Mouse (Mus musculus): ENCODE results near the gene Serpinb6a.
A peak's percentile ranks its signal among the peaks of the same experiment; 100 is the strongest.

The Serpinb6a gene

DNA sequence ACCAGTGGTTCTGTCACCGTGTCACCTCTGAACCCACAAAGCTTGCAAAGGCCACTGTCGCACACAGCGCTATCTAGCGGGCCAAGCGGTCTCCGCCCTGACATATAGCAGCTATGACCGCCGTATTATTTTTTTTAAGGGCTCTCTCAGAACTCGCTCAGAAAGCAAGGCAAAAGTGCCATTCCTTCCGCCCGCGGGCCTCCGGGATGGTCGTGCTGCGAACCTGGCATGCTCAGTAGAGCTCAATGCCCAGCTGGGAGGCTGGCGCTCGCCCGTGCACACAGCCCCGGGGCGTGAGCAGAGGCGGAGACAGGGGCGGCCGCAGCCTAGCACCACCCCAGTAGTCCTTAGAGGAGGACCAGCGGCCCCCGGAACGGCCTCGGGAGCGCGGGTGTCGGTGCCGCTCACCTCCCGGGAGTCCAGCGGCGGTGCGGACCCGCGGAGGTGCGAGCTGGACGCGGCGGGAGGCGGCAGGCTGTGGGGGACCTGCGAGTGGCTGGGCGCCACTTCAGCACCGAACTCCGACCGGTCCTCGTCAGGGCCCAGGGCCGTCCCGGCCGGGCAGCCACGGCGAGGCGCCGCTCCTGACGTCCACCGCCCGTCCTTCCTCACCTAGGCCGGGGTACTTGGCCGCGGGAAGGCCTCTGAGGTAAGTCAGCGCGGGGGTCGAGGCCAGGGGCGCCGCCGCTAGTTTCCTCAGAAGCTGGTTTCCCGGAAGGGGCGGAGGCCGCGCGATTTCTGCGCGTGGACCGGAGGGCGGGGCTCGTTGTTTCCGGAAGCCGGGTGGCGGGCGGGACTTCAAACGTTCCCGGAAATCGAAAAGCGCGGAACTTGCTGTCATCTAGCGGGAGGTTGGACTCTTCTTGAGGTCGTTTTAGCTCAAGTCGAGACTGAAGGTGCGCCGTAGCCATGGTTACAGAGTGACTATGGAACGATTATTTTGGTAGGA, at the start of gene Serpinb6a, which contains the start of gene Ripk1:
Gene Serpinb6a, minus strand, starts transcription at position 737 of the 949 bp plus-strand sequence.
Gene Ripk1, plus strand, starts transcription at position 306 of the 949 bp plus-strand sequence.
- peak; percentile 87 to 90 for DNase-seq (ENCODE audit: low spot score in 2 of 2)

DNA sequence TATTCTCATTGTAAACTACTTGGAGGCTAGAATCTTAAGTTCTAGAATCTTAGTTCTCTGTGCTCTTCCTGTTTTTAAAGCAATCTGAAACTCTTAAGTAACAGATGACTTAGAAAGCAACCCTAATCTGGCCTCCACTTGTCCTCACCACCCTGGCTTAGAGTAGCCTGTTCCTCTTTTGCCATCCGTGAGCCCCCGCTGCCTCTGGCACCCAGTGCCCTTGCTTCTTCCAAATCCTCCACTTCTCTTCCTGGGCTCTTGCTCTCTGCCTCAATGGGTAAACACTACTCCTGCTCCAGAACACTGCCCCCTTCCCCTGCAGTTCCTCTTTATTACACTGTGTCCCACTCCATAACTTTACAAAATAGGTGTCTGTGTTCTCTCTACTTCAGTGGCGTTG, 49.1 kb upstream of the Serpinb6a start:
- DNase-seq (ENCODE audit: low spot score in 2 of 2) = no peak

DNA sequence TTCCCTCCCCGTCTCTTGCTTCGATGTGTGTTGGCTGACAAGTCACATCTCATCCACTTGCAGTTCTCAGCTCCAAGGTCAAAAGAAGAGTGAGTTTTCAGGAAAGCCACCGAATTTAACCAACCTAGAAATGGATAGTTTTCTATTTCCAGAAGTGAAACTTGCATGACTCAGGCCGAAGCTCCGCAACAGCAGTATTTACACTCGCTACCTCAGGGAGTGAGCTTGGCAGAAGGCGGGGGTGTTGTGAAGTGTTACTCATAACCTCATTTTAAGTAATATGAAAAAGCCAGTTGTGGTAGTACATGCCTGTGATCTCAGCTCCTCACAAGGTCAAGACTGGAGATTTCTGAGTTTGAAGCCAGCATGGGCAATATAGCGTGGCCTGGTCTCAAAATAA, 47.9 kb upstream of the Serpinb6a start:
- peak; percentile 72 to 74 for DNase-seq (ENCODE audit: low spot score in 2 of 2)

DNA sequence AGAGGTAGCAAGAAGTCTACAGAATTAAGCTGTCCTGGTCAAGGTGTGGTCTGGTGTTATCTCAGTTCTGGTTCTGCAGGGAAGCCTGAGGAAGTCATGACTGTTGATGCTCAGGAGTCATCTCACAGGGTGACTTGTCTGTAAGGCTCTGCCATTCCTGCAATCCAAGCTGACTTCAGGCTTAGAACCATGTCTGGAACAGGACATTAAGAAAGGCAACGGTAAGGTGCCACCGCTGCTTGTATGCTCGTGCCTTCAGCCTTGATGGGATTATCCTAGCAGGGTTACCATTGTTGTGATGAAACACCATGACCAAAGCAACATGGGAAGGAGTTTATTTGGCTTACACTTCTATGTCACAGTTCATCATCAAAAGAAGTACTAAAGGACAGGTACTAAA, 44.9 kb upstream of the Serpinb6a start:
- no peak for DNase-seq (ENCODE audit: low spot score in 2 of 2)

DNA sequence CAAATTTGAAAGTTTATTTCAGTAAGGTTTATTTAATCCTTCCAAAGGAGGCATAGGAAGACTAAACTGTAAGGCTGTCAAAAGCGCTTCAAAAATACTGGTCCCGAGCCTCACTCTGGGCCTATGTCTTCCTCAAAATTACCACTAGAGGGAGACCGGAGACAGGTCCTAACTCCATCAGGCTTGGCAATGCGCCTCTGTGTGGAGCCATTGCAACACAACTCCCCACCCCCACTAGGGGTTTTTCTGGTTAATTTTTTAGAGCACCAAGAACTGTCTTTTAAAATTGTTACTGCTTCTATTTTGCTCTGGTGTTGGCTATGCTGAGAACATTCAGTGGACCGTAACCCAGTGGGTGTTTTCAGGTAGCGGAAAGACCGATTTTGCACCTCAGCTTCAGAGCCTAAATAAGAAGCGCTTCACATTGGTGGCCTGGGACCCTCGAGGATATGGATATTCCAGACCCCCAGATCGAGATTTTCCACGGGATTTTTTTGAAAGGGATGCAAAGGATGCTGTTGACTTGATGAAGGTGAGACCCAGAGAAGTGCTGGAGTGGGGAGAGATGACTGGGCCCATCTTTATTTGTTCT, 43.9 kb upstream of the Serpinb6a start:
- DNase-seq (ENCODE audit: low spot score in 2 of 2) = peak; percentile 81 to 82

DNA sequence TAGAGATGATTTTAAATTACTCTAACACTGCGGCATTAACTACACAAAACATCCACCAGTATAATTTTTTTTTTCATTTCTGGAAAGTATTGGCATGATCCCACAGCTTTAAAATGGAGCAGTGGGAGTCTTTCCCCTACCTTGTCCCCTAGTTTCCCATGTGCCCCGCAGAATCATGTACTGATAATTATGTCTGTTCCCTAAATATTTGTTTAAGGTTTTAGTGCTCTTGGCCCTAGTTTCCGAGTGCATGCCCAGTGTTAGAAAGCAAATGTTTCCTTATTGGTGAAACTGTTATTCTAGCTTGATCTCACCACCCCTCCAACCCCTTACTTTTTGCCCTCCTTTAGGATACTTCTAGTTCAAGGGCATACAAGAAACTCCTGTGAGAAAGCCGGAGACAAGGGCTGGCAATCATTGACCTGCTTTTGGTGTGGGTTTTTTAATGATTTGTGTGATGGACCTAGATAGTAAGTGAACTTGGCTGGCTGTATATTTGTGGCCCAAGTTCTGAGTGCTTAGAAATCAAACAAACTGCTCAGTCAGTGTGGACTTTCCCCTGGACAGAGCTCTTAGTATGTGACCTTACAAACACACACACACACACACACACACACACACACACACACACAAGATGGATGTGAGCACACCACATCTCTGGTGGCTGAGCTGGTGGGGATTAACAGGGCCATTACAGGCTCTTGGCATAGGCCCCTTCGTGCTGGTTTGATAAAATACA, 43.1 kb upstream of the Serpinb6a start:
- DNase-seq (ENCODE audit: low spot score in 2 of 2) = no peak

DNA sequence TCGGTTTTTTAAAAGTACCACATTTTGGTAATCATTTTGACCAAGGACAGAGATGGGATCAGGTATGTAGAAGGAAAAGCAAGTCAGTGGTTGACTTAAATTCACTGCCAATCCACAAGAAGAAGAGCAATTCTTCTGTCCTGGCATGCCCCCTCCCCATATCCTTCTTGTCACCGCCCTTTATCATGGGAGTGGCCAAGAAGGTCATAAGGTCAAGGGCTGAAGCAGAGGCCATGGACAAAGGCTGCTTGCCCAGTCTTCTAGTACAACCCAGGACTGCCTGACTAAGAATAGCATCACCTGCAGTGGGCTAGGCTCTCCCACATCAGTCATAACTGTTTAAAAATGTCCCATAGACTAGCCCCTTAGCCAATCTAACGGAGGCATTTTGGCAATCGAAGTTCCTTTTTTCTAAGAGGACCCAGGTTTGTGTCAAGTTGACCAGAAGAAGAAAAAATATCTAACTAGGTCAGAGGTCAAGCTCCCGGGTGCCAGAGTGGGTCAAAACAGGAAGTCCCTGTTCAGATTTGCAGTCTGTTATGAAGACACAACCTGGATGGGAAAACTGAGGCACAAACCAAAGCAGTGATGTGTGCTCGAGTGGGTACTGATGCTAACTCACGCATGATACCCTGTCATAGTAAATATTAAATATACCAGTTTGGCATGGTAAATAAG, 41.3 kb upstream of the Serpinb6a start:
- DNase-seq (ENCODE audit: low spot score in 2 of 2) = no peak

DNA sequence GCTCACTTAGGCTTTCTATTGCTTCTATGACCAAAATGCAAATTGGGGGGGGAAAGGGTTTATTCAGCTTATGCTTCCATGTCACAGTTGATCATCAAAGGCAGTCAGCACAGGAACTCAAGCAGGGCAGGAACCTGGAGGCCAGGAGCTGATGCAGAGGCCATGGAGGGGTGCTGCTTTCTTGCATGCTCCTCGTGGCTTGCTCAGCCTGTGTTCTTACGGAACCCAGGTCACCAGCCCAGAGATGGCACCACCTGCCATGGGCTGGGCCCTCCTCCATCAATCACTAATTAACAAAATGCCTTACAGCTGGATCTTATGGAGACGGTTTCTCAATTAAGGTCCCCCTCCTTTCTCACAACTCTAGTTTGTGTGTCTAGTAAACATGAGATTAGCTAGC, 37.5 kb upstream of the Serpinb6a start:
- no peak for DNase-seq (ENCODE audit: low spot score in 2 of 2)

DNA sequence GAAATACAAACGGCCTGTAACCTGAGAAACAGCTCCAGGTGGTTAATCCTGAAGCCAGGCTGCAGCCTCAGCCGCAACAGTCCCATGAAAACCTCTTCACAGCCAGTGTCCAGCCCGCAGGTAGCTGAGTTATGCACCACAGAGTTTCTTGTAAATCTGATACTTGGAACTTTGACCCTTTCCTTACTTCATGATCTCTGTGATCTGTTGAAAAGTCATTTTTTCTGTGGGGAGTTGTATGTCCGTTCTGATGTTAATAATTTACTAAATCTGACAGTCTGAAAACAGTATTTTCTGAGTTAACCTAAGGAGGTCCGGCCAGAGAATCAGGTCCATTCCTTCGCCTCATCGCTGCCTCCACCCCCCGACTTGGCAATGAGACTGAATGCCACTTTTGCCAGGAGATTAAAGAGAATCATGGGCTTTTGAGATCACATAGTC, 36.3 kb upstream of the Serpinb6a start:
- no peak for DNase-seq (ENCODE audit: low spot score in 2 of 2)

DNA sequence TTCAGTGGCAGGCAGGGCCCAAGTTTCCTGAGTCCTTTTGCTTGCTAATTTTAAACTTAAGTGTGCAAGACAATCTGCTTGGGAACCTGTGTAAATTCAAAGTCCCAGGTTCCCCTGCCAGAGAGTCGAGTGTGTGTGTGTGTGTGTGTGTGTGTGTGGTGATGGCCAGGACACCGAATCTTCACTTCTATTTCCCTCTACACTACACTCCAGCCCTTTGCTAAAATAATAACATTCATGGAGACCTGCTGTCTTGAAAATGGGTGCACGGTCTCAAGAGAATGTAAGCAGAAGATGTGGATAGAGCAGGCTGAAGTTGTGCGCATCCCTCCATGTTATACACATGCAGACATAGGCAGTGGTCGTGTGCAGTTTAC, 35.5 kb upstream of the Serpinb6a start:
- no peak for DNase-seq (ENCODE audit: low spot score in 2 of 2)

DNA sequence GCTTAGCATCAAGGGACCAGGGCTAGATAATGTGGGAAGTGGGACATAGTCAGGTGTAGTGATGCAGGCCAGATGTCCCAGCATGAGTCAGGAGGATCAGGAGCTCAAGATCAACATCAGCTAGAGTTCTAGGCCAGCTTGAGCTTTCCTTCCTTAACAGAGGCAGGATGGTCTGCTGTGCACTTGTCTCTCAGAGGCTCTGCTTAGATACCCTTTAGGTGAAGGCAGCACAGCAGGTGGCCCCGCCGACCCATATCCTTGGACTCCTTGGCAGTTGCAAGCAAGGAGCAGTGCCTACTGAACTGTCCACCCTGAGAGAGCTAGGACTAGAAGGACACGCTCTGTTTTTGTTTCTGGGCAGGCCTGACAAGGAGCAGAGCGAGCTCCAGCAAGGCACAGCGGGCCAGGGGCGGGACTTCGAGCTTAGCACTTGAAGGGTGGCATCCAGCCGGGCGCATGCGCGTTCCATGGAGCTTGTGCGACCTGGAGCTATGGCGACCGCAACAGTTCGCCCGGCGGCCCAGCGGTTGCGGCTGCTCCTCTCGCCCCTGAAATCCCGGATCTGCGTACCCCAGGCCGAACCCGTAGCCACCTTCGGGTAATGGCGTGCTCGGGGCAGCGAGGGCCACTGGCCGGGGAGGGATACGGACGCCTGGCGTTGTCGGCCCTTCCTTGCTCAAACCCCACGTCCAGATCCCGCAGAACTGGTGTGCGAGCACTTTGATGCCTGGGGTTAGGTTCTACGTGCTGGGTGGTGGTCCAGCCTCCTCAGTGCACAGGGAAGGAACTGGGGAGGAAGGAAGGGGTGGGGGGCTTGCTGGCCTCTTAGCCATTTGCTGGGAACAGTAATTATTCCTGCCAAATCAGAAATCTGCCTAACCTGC, 34.8 kb upstream of the Serpinb6a start, which contains the start of gene Bphl:
Gene Bphl, plus strand, starts transcription at position 426 of the 884 bp plus-strand sequence.
- DNase-seq (ENCODE audit: low spot score in 2 of 2) = peak; percentile 92 to 96

DNA sequence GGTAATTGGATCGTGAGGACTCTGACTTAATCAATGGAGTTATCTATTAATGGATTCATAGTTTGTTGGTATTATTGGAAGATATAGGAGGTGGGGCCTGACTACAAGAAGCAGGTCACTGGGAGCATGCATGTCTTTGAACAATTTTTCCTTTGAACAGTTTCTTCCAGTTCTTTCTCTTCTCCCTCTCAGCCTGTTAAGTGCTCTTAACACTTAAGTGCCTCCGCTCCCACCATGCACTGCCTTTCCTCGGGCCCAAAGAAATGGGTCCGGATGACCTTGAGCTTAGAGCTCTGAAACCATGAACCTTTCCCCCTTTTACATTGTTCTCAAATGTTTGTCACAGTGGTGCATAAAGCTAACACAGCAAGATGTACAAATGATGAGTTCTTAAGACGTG, 34.1 kb upstream of the Serpinb6a start:
- no peak for DNase-seq (ENCODE audit: low spot score in 2 of 2)

DNA sequence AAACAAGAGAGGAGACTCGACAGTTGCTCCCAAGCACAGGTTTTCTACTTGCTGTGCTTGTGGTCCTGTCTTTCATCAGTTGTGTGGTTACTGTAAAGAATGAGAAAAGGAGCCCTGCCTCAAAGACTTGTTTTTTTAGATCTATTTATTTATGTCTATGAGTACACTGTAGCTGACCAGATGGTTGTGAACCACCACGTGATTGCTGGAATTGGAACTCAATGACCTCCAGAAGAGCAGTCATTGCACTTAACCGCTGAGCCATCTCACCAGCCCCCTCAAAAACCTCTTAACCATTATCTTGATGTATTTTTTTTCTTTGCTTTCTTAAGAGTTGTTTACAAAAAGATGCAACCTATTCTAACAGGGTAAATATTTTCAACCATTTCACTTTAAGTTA, 32.8 kb upstream of the Serpinb6a start:
- DNase-seq (ENCODE audit: low spot score in 2 of 2) = no peak

DNA sequence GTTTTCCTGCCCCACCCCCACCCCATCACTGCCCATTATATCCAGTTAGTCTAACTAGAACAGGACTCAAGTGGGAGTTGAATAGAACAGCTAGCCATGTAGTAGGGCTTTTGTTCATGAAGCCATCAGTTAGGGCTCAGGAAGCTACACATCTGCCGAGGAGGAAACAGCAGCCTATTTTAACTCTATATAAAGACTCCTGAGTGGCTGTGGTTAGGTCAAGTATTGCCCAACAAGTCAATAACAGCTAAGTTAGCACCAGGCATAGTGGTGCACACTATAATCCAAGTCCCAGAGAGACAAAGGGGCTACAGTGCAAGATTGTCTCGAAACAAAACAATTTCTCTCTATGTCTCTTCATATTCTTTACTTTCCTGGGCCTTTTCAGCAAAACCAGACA, 29.4 kb upstream of the Serpinb6a start:
- DNase-seq (ENCODE audit: low spot score in 2 of 2) = no peak

DNA sequence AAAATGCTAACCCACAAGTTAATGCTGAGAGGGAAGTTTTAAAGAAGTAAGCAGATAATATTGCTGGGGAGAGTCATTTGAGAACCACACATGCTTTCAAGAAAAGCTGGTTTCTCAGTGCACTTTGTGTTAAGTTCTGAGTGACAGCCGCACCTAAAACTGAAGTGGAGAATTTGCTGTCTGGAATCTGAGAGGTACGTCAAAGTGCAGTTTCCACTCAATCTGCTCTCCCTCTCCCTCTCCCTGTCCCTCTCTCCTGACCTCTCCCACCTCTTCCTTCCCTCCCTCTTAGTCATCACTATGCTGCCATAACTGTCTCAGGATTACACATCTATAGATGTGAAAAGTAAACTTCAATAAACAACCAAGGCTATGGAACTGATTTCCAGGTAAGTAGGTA, 19.4 kb upstream of the Serpinb6a start:
- no peak for DNase-seq (ENCODE audit: low spot score in 2 of 2)

DNA sequence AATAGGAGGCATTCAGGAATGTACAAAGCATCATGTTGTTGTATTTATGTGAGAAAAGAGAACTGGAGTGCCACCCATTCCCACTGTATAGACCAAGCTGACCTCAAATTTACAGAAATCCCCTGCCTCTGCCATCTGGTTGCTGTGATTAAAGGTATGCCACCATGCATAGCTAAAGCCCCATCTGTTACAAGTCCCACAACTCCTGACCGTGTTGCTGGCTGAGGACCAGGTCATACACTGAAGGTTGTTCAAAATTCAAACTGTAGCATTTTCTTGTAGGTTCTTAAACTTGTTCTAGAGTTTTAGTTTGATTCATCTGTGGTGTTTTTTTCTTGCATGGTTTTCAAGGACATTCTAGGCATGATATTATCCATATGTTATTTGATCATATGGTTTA, 15.9 kb upstream of the Serpinb6a start:
- no peak for DNase-seq (ENCODE audit: low spot score in 2 of 2)

DNA sequence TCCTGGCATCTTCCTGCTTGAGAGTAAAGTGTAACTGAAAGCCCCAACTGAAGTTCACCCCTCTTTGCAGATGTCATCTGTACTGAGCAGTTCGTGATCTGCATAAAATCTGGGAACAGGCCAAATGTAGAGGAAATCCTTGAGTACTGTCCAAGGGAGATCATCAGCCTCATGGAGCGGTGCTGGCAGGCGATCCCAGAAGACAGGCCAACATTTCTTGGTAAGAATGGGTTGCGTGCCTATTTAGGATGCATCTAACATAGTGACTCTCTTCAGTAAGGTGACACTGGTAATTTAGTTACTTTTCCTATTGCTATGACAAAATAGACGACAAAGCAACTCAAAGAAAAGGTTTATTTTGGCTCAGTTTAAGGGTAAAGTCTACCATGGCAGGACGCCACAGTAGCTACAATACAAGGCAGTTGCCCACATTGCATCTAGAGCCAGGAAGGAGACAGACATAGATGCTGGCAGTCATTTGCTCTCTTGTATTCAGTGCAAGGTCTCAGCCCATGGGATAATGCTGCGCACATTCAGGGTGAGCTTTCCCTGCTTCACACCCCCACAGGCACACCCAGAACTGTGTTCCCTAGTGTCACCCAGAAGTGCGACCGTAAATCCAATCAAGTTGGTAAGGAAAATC, 14.5 kb upstream of the Serpinb6a start:
- no peak for DNase-seq (ENCODE audit: low spot score in 2 of 2)

DNA sequence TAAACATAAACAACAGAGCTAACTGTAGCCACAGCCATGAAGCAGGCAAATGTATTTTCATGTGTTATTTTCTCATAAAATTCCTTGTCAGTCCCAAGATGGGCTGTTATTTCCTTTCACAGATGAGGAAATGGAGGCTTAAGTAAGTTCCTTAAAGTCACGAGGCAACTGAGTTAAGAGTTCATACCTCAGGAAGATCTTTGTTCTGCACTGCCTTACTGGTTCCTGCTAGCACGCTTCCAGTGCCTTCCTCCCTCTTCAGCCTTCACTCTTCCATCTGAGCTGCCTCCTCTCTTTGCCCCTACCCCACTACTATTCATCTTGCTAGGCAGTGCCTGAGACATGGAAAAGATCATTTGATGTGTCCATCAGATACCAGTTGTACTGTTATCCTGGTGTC, 4.6 kb upstream of the Serpinb6a start:
- no peak for DNase-seq (ENCODE audit: low spot score in 2 of 2)

DNA sequence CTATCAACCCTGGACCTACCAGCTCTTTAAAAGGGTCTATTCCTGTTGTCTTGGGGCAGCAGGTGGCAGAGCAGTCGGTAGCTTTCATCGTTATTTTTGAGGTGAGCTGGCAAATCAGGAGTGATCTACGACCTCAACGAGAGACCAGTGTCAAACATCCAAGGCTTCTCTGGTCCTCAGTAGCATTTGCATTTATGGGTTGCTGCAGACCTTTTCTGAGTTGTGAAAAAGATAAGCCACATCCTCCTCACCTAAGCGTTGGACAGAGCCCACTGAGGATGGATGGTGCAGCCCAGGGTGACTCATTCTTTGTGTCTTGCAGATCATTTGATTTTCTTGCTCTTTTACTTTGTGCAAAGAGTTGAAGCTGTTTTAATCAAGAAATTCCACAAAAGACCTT, 464 bp upstream of the Serpinb6a start:
- DNase-seq (ENCODE audit: low spot score in 2 of 2) = peak in 1 of 2 experiments; percentile 15

DNA sequence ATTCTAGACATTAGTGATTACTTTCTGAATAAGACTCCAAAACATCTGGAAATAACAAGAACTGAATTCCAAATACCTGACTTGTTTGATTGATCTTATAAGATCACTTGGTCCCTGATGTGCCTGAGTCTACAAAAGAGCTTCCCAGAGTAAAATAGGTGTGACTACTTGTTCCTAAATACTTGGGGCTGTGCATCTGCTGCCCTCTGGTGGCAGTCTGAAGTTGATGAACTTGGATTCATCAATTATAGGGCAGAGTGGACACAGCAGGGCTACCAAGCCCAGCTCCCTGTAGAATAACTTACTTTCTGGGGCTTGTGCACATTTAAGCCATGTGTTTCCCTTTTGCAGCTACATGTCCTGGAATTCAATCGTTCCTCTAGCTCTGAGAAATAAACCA, 7.4 kb downstream of the Serpinb6a start:
- peak; percentile 77 to 81 for DNase-seq (ENCODE audit: low spot score in 2 of 2)

All from right cerebral cortex, adult 2 months (tissue).